Mouse (Mus musculus): ENCODE measurements around the gene Fkbp6. TPM values are rescaled to one million over a fixed set of nuclear protein-coding genes. Genes with fewer than 3 reads are reported as not detected.

Gene Fkbp6
- polyA plus RNA-seq, 1 experiment from 2014 or later = 0.46 TPM

GRCm38 (mm10) chr5:135285211-135285610 lies 64.6 kb downstream of the Fkbp6 start:
- H3K9me3 ChIP-seq (replicated peaks; ENCODE audit: control insufficient read depth, low read length) = no peaks in the 10 kb centered on the region
- no peaks in the 10 kb centered on the region for H3K36me3 ChIP-seq (ENCODE audit: control insufficient read depth, insufficient read depth, low read length)
- H3K4me2 ChIP-seq = no peak overlapping the region
- H3K4me3 ChIP-seq (ENCODE audit: low read depth, low read length) = no peak overlapping the region
- H3K27ac ChIP-seq (ENCODE audit: low read depth, low read length) = no peak overlapping the region
- no peaks in the 10 kb centered on the region for H3K4me1 ChIP-seq (ENCODE audit: control insufficient read depth, insufficient read depth, low read length)
- H3K27me3 ChIP-seq (ENCODE audit: control insufficient read depth, insufficient read depth, low read length) = 0 out of 2 replicates have a peak, but pooled peaks cover 4% of the 10 kb centered on the region
- ATAC-seq (replicated peaks; ENCODE audit: insufficient number of reproducible peaks, low FRiP score, low TSS enrichment) = no peak
- no peak overlapping the region for H3K9ac ChIP-seq (ENCODE audit: low read depth, low read length)
- 64% methylated on average over 3 of the region's 3 CpGs for WGBS (ENCODE audit: insufficient replicate concordance)

GRCm38 (mm10) chr5:135280226-135280625 lies 69.6 kb downstream of the Fkbp6 start:
- H3K9me3 ChIP-seq (replicated peaks; ENCODE audit: control insufficient read depth, low read length) = no peaks in the 10 kb centered on the region
- peaks cover 5% of the 10 kb centered on the region; the same call in 1 of the 2 replicates for H3K4me1 ChIP-seq (ENCODE audit: control insufficient read depth, insufficient read depth, low read length)
- ATAC-seq (replicated peaks; ENCODE audit: insufficient number of reproducible peaks, low FRiP score, low TSS enrichment) = no peak
- no peak overlapping the region for H3K27ac ChIP-seq (ENCODE audit: low read depth, low read length)
- no peaks in the 10 kb centered on the region for H3K36me3 ChIP-seq (ENCODE audit: control insufficient read depth, insufficient read depth, low read length)
- no peak overlapping the region for H3K9ac ChIP-seq (ENCODE audit: low read depth, low read length)
- H3K4me2 ChIP-seq = no peak overlapping the region
- H3K27me3 ChIP-seq (ENCODE audit: control insufficient read depth, insufficient read depth, low read length) = peaks cover 4% of the 10 kb centered on the region; the same call in 1 of the 2 replicates
- WGBS (ENCODE audit: insufficient replicate concordance) = 64% methylated on average over 9 of the region's 9 CpGs
- no peak overlapping the region for H3K4me3 ChIP-seq (ENCODE audit: low read depth, low read length)

GRCm38 (mm10) chr5:135276597-135276996 lies 73.2 kb downstream of the Fkbp6 start:
- H3K4me1 ChIP-seq (ENCODE audit: control insufficient read depth, insufficient read depth, low read length) = peaks cover 10% of the 10 kb centered on the region; the same call in 1 of the 2 replicates
- H3K9me3 ChIP-seq (replicated peaks; ENCODE audit: control insufficient read depth, low read length) = no peaks in the 10 kb centered on the region
- peaks cover 4% of the 10 kb centered on the region; the same call in 1 of the 2 replicates for H3K27me3 ChIP-seq (ENCODE audit: control insufficient read depth, insufficient read depth, low read length)
- peak overlapping the region; percentile 25 for H3K4me3 ChIP-seq (ENCODE audit: low read depth, low read length)
- peak overlapping the region; percentile 46; the same call in 1 of the 2 replicates for H3K9ac ChIP-seq (ENCODE audit: low read depth, low read length)
- no peak for ATAC-seq (replicated peaks; ENCODE audit: insufficient number of reproducible peaks, low FRiP score, low TSS enrichment)
- 2% methylated on average over 34 of the region's 36 CpGs for WGBS (ENCODE audit: insufficient replicate concordance)
- no peaks in the 10 kb centered on the region for H3K36me3 ChIP-seq (ENCODE audit: control insufficient read depth, insufficient read depth, low read length)
- peak overlapping the region; percentile 59 for H3K4me2 ChIP-seq
- no peak overlapping the region for H3K27ac ChIP-seq (ENCODE audit: low read depth, low read length)

- Histone ChIP-seq H3K4me3 (ENCODE audit: low read depth, low read length) (no peak overlapping the region), H3K9me3 (replicated peaks; ENCODE audit: control insufficient read depth, low read length) (no peaks in the 10 kb centered on the region), H3K27me3 (ENCODE audit: control insufficient read depth, insufficient read depth, low read length) (peaks cover 4% of the 10 kb centered on the region; the same call in 1 of the 2 replicates), H3K36me3 (ENCODE audit: control insufficient read depth, insufficient read depth, low read length) (no peaks in the 10 kb centered on the region), H3K4me2 (peak overlapping the region; percentile 37), H3K9ac (ENCODE audit: low read depth, low read length) (peak overlapping the region; percentile 10; the same call in 1 of the 2 replicates), H3K27ac (ENCODE audit: low read depth, low read length) (0 out of 2 replicates have a peak overlapping the region, but pooled peaks have one; percentile 7), H3K4me1 (ENCODE audit: control insufficient read depth, insufficient read depth, low read length) (peaks cover 10% of the 10 kb centered on the region; the same call in 1 of the 2 replicates)
- 19% methylated on average over 15 of the region's 15 CpGs for WGBS (ENCODE audit: insufficient replicate concordance)
- no peak for ATAC-seq (replicated peaks; ENCODE audit: insufficient number of reproducible peaks, low FRiP score, low TSS enrichment)
Observed at GRCm38 (mm10) chr5:135274663-135275396, 75.0 kb downstream of the Fkbp6 start.

- Histone ChIP-seq H3K4me1 (ENCODE audit: control insufficient read depth, insufficient read depth, low read length) (peaks cover 10% of the 10 kb centered on the region; the same call in 1 of the 2 replicates), H3K36me3 (ENCODE audit: control insufficient read depth, insufficient read depth, low read length) (no peaks in the 10 kb centered on the region), H3K4me2 (no peak overlapping the region), H3K9me3 (replicated peaks; ENCODE audit: control insufficient read depth, low read length) (no peaks in the 10 kb centered on the region), H3K27ac (ENCODE audit: low read depth, low read length) (no peak overlapping the region), H3K4me3 (ENCODE audit: low read depth, low read length) (no peak overlapping the region), H3K27me3 (ENCODE audit: control insufficient read depth, insufficient read depth, low read length) (peaks cover 4% of the 10 kb centered on the region; the same call in 1 of the 2 replicates), H3K9ac (ENCODE audit: low read depth, low read length) (no peak overlapping the region)
- 77% methylated on average over 12 of the region's 12 CpGs for WGBS (ENCODE audit: insufficient replicate concordance)
- ATAC-seq (replicated peaks; ENCODE audit: insufficient number of reproducible peaks, low FRiP score, low TSS enrichment) = no peak
Observed at GRCm38 (mm10) chr5:135271563-135272165, 78.2 kb downstream of the Fkbp6 start.

- ATAC-seq (replicated peaks; ENCODE audit: insufficient number of reproducible peaks, low FRiP score, low TSS enrichment) = no peak
- WGBS (ENCODE audit: insufficient replicate concordance) = 68% methylated on average over 4 of the region's 4 CpGs
- Histone ChIP-seq H3K9me3 (replicated peaks; ENCODE audit: control insufficient read depth, low read length) (no peaks in the 10 kb centered on the region), H3K4me3 (ENCODE audit: low read depth, low read length) (no peak overlapping the region), H3K4me1 (ENCODE audit: control insufficient read depth, insufficient read depth, low read length) (peaks cover 5% of the 10 kb centered on the region; the same call in 1 of the 2 replicates), H3K36me3 (ENCODE audit: control insufficient read depth, insufficient read depth, low read length) (no peaks in the 10 kb centered on the region), H3K27me3 (ENCODE audit: control insufficient read depth, insufficient read depth, low read length) (no peaks in the 10 kb centered on the region), H3K4me2 (no peak overlapping the region), H3K9ac (ENCODE audit: low read depth, low read length) (no peak overlapping the region), H3K27ac (ENCODE audit: low read depth, low read length) (no peak overlapping the region)
Observed at GRCm38 (mm10) chr5:135270361-135270760, 79.5 kb downstream of the Fkbp6 start.

DNA sequence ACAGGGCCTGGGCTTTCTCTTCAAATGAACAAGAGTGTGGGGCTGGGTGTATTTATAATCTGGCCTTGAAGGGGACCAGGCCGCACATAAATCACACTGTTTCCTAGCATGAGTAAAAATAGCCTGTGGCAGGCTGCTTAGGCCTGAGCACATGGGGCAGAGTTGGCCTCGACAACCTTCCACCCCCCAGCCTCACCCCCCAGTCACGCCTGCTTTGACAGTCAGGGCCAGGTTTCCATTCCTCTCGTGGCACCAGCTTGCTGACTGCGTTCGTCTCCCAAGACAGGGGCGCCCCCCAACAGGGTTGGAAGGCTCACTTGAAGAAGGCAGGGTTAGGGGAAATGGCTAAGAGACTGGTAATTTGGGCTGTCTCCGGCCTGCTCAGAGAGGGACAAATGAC lies 80.4 kb downstream of the Fkbp6 start:
- H3K4me3 ChIP-seq (ENCODE audit: low read depth, low read length) = no peak overlapping the region
- no peak overlapping the region for H3K4me2 ChIP-seq
- H3K9me3 ChIP-seq (replicated peaks; ENCODE audit: control insufficient read depth, low read length) = no peaks in the 10 kb centered on the region
- H3K36me3 ChIP-seq (ENCODE audit: control insufficient read depth, insufficient read depth, low read length) = no peaks in the 10 kb centered on the region
- H3K9ac ChIP-seq (ENCODE audit: low read depth, low read length) = no peak overlapping the region
- no peaks in the 10 kb centered on the region for H3K27me3 ChIP-seq (ENCODE audit: control insufficient read depth, insufficient read depth, low read length)
- WGBS (ENCODE audit: insufficient replicate concordance) = 60% methylated on average over 8 of the region's 8 CpGs
- H3K27ac ChIP-seq (ENCODE audit: low read depth, low read length) = 0 out of 2 replicates have a peak overlapping the region, but pooled peaks have one; percentile 25
- peaks cover under 1% of the 10 kb centered on the region; the same call in 1 of the 2 replicates for H3K4me1 ChIP-seq (ENCODE audit: control insufficient read depth, insufficient read depth, low read length)
- no peak for ATAC-seq (replicated peaks; ENCODE audit: insufficient number of reproducible peaks, low FRiP score, low TSS enrichment)

- Histone ChIP-seq H3K4me2 (peak overlapping the region; percentile 51), H3K4me3 (ENCODE audit: low read depth, low read length) (no peak overlapping the region), H3K4me1 (ENCODE audit: control insufficient read depth, insufficient read depth, low read length) (no peaks in the 10 kb centered on the region), H3K27me3 (ENCODE audit: control insufficient read depth, insufficient read depth, low read length) (no peaks in the 10 kb centered on the region), H3K9me3 (replicated peaks; ENCODE audit: control insufficient read depth, low read length) (no peaks in the 10 kb centered on the region), H3K9ac (ENCODE audit: low read depth, low read length) (no peak overlapping the region), H3K27ac (ENCODE audit: low read depth, low read length) (peak overlapping the region; percentile 82), H3K36me3 (ENCODE audit: control insufficient read depth, insufficient read depth, low read length) (no peaks in the 10 kb centered on the region)
- ATAC-seq (replicated peaks; ENCODE audit: insufficient number of reproducible peaks, low FRiP score, low TSS enrichment) = peak; percentile 46
- 36% methylated on average over 9 of the region's 9 CpGs for WGBS (ENCODE audit: insufficient replicate concordance)
Observed at GRCm38 (mm10) chr5:135264548-135264947, 85.3 kb downstream of the Fkbp6 start.
